Mouse (Mus musculus): ENCODE measurements at regions not wholly inside any gene's neighbourhood (a gene's known extent, or its start where the extent isn't known, plus 50 kb on each side); places are given as distances from the start of the nearest gene placed in this dataset.
"Not testable (repeated sequence)": the region's sequence is repeated elsewhere in the genome, so short reads cannot be mapped to it uniquely, and the experiment has no call there.

- DNase-seq: no peak
These were observed 50.7 kb upstream of the Wdr26 start for GRCm38 (mm10) chr1:181262496-181262895.

GRCm38 (mm10) chr1:181263216-181263615, 51.4 kb upstream of the Wdr26 start:
- no peak for DNase-seq

- DNase-seq: not testable (repeated sequence)
These were observed 58.7 kb upstream of the Wdr26 start for GRCm38 (mm10) chr1:181270469-181270868.

GRCm38 (mm10) chr1:181271164-181271563, 59.4 kb upstream of the Wdr26 start:
- DNase-seq: no peak

GRCm38 (mm10) chr1:181271821-181272220, 60.0 kb upstream of the Wdr26 start:
- no peak for DNase-seq

- DNase-seq: peak; percentile 92
These were observed 61.0 kb upstream of the Wdr26 start for GRCm38 (mm10) chr1:181272622-181273296.

- DNase-seq: no peak
These were observed 61.9 kb upstream of the Wdr26 start for GRCm38 (mm10) chr1:181273540-181274204.

- no peak for DNase-seq
These were observed 69.0 kb upstream of the Wdr26 start for GRCm38 (mm10) chr1:181280826-181281225.

GRCm38 (mm10) chr1:181282986-181283385, 69.4 kb upstream of the Cnih3 start:
- not testable (repeated sequence) for DNase-seq

- not testable (repeated sequence) for DNase-seq
These were observed 68.9 kb upstream of the Cnih3 start for GRCm38 (mm10) chr1:181283539-181283938.

- no peak for DNase-seq
These were observed 67.9 kb upstream of the Cnih3 start for GRCm38 (mm10) chr1:181284301-181285197.

GRCm38 (mm10) chr1:181285600-181285999, 66.8 kb upstream of the Cnih3 start:
- no peak for DNase-seq

GRCm38 (mm10) chr1:181286146-181286545, 66.3 kb upstream of the Cnih3 start:
- DNase-seq: no peak

- DNase-seq: no peak
These were observed 65.3 kb upstream of the Cnih3 start for GRCm38 (mm10) chr1:181287166-181287565.

GRCm38 (mm10) chr1:181289385-181290035, 62.9 kb upstream of the Cnih3 start:
- DNase-seq: no peak

- no peak for DNase-seq
These were observed 61.2 kb upstream of the Cnih3 start for GRCm38 (mm10) chr1:181291202-181291601.

- DNase-seq: no peak
These were observed 60.5 kb upstream of the Cnih3 start for GRCm38 (mm10) chr1:181291966-181292365.

GRCm38 (mm10) chr1:181293079-181293865, 59.2 kb upstream of the Cnih3 start:
- DNase-seq: no peak

GRCm38 (mm10) chr1:181295651-181296050, 56.8 kb upstream of the Cnih3 start:
- DNase-seq: no peak

- DNase-seq: no peak
These were observed 54.4 kb upstream of the Cnih3 start for GRCm38 (mm10) chr1:181298063-181298462.

GRCm38 (mm10) chr1:181299075-181299665, 53.3 kb upstream of the Cnih3 start:
- no peak for DNase-seq

All from adrenal gland, postnatal 10 days (tissue).